Mouse (Mus musculus): Measurements from ENCODE around the gene Acbd5. TPM values are rescaled to one million over a fixed set of nuclear protein-coding genes. Genes with fewer than 3 reads are reported as not detected.
A peak's percentile ranks its signal among the peaks of the same experiment; 100 is the strongest.
"Not testable (repeated sequence)": the region's sequence is repeated elsewhere in the genome, so short reads cannot be mapped to it uniquely, and the experiment has no call there.

Acbd5 gene
- polyA plus RNA-seq, 1 experiment from 2014 or later: 32.5 TPM

- no peak overlapping the region for H3K4me2 ChIP-seq (ENCODE audit: low read depth, low read length)
- H3K27ac ChIP-seq (ENCODE audit: low read length): no peak overlapping the region; the same call in 1 of the 2 replicates
- H3K27me3 ChIP-seq (replicated peaks; ENCODE audit: control insufficient read depth, insufficient read depth, low read length): no peaks in the 10 kb centered on the region
- H3K4me3 ChIP-seq (ENCODE audit: low read length): no peak overlapping the region
- ATAC-seq: no peak
- H3K36me3 ChIP-seq (ENCODE audit: control insufficient read depth, insufficient read depth, low read length): peaks cover under 1% of the 10 kb centered on the region; the same call in 1 of the 2 replicates
- 75% methylated on average over 3 of the region's 3 CpGs for WGBS
- H3K9me3 ChIP-seq (ENCODE audit: control insufficient read depth, low read length): 0 out of 2 replicates have a peak, but pooled peaks cover under 1% of the 10 kb centered on the region
- H3K4me1 ChIP-seq (ENCODE audit: control insufficient read depth, insufficient read depth, low read length): peaks cover 8% of the 10 kb centered on the region
- no peak overlapping the region for H3K9ac ChIP-seq (ENCODE audit: low read depth, low read length)
Measured at GRCm38 (mm10) chr2:23034692-23035435, 33.1 kb upstream of the Acbd5 start.

- Histone ChIP-seq H3K9ac (ENCODE audit: low read depth, low read length) (no peak overlapping the region), H3K27ac (ENCODE audit: low read length) (no peak overlapping the region; the same call in 1 of the 2 replicates), H3K4me2 (ENCODE audit: low read depth, low read length) (no peak overlapping the region), H3K36me3 (ENCODE audit: control insufficient read depth, insufficient read depth, low read length) (no peaks in the 10 kb centered on the region), H3K4me1 (ENCODE audit: control insufficient read depth, insufficient read depth, low read length) (peaks cover 8% of the 10 kb centered on the region), H3K27me3 (replicated peaks; ENCODE audit: control insufficient read depth, insufficient read depth, low read length) (no peaks in the 10 kb centered on the region), H3K9me3 (ENCODE audit: control insufficient read depth, low read length) (no peaks in the 10 kb centered on the region), H3K4me3 (ENCODE audit: low read length) (no peak overlapping the region)
- 98% methylated on average over 1 of the region's 1 CpGs for WGBS
- no peak for ATAC-seq
Measured at GRCm38 (mm10) chr2:23035467-23035866, 32.5 kb upstream of the Acbd5 start.

- Histone ChIP-seq H3K27me3 (replicated peaks; ENCODE audit: control insufficient read depth, insufficient read depth, low read length) (no peaks in the 10 kb centered on the region), H3K9me3 (ENCODE audit: control insufficient read depth, low read length) (no peaks in the 10 kb centered on the region), H3K27ac (ENCODE audit: low read length) (peak overlapping the region; percentile 98), H3K9ac (ENCODE audit: low read depth, low read length) (peak overlapping the region; percentile 97), H3K4me2 (ENCODE audit: low read depth, low read length) (peak overlapping the region; percentile 68), H3K4me3 (ENCODE audit: low read length) (peak overlapping the region; percentile 100), H3K36me3 (ENCODE audit: control insufficient read depth, insufficient read depth, low read length) (no peaks in the 10 kb centered on the region), H3K4me1 (ENCODE audit: control insufficient read depth, insufficient read depth, low read length) (peaks cover 8% of the 10 kb centered on the region)
- under 1% methylated on average over 58 of the region's 59 CpGs for WGBS
- peak; percentile 84 for ATAC-seq
Measured at GRCm38 (mm10) chr2:23039082-23040000, 28.6 kb upstream of the Acbd5 start.

GRCm38 (mm10) chr2:23040001-23040646, 27.8 kb upstream of the Acbd5 start, which contains the start of gene Abi1:
TSS of gene Abi1 (minus strand) at chr2:23040241.
- WGBS: 2% methylated on average over 24 of the region's 24 CpGs

GRCm38 (mm10) chr2:23040690-23041089, 27.3 kb upstream of the Acbd5 start:
- not testable (repeated sequence) for ATAC-seq; H3K4me2 ChIP-seq (ENCODE audit: low read depth, low read length)

More at GRCm38 (mm10) chr2:23040001-23040646, 27.8 kb upstream of the Acbd5 start, which contains the start of gene Abi1:
- Histone ChIP-seq H3K9ac (ENCODE audit: low read depth, low read length) (peak within 1 kb of the TSS; percentile 97), H3K27ac (ENCODE audit: low read length) (peak within 1 kb of the TSS; percentile 98), H3K27me3 (replicated peaks; ENCODE audit: control insufficient read depth, insufficient read depth, low read length) (no peaks in the 10 kb centered on the region), H3K4me1 (ENCODE audit: control insufficient read depth, insufficient read depth, low read length) (peaks cover 8% of the 10 kb centered on the region), H3K4me3 (ENCODE audit: low read length) (peak within 1 kb of the TSS; percentile 100), H3K4me2 (ENCODE audit: low read depth, low read length) (peak within 1 kb of the TSS; percentile 68), H3K9me3 (ENCODE audit: control insufficient read depth, low read length) (no peaks in the 10 kb centered on the region), H3K36me3 (ENCODE audit: control insufficient read depth, insufficient read depth, low read length) (no peaks in the 10 kb centered on the region)
- ATAC-seq: peak; percentile 97

GRCm38 (mm10) chr2:23041457-23041856, 26.5 kb upstream of the Acbd5 start:
- 61% methylated on average over 4 of the region's 4 CpGs for WGBS

More at GRCm38 (mm10) chr2:23040690-23041089, 27.3 kb upstream of the Acbd5 start:
- not testable (repeated sequence) for H3K9me3 ChIP-seq (ENCODE audit: control insufficient read depth, low read length); H3K36me3 ChIP-seq (ENCODE audit: control insufficient read depth, insufficient read depth, low read length); H3K27ac ChIP-seq (ENCODE audit: low read length); H3K4me1 ChIP-seq (ENCODE audit: control insufficient read depth, insufficient read depth, low read length); H3K9ac ChIP-seq (ENCODE audit: low read depth, low read length); H3K27me3 ChIP-seq (replicated peaks; ENCODE audit: control insufficient read depth, insufficient read depth, low read length); H3K4me3 ChIP-seq (ENCODE audit: low read length)
- 87% methylated on average over 7 of the region's 7 CpGs for WGBS

GRCm38 (mm10) chr2:23042189-23042588, 25.8 kb upstream of the Acbd5 start:
- Histone ChIP-seq H3K36me3 (ENCODE audit: control insufficient read depth, insufficient read depth, low read length) (no peaks in the 10 kb centered on the region), H3K27me3 (replicated peaks; ENCODE audit: control insufficient read depth, insufficient read depth, low read length) (no peaks in the 10 kb centered on the region), H3K4me2 (ENCODE audit: low read depth, low read length) (no peak overlapping the region), H3K4me1 (ENCODE audit: control insufficient read depth, insufficient read depth, low read length) (peaks cover 4% of the 10 kb centered on the region), H3K27ac (ENCODE audit: low read length) (no peak overlapping the region), H3K9me3 (ENCODE audit: control insufficient read depth, low read length) (no peaks in the 10 kb centered on the region), H3K4me3 (ENCODE audit: low read length) (no peak overlapping the region), H3K9ac (ENCODE audit: low read depth, low read length) (no peak overlapping the region)
- ATAC-seq: no peak
- WGBS: 88% methylated on average over 3 of the region's 3 CpGs

More at GRCm38 (mm10) chr2:23041457-23041856, 26.5 kb upstream of the Acbd5 start:
- no peak overlapping the region for H3K4me2 ChIP-seq (ENCODE audit: low read depth, low read length)
- no peak overlapping the region for H3K9ac ChIP-seq (ENCODE audit: low read depth, low read length)
- H3K9me3 ChIP-seq (ENCODE audit: control insufficient read depth, low read length): no peaks in the 10 kb centered on the region
- peaks cover 8% of the 10 kb centered on the region for H3K4me1 ChIP-seq (ENCODE audit: control insufficient read depth, insufficient read depth, low read length)
- no peak overlapping the region for H3K27ac ChIP-seq (ENCODE audit: low read length)
- ATAC-seq: no peak
- no peak overlapping the region for H3K4me3 ChIP-seq (ENCODE audit: low read length)
- no peaks in the 10 kb centered on the region for H3K36me3 ChIP-seq (ENCODE audit: control insufficient read depth, insufficient read depth, low read length)
- H3K27me3 ChIP-seq (replicated peaks; ENCODE audit: control insufficient read depth, insufficient read depth, low read length): no peaks in the 10 kb centered on the region

- 38% methylated on average over 1 of the region's 1 CpGs for WGBS
- Histone ChIP-seq H3K4me2 (ENCODE audit: low read depth, low read length) (no peak overlapping the region), H3K27ac (ENCODE audit: low read length) (no peak overlapping the region), H3K4me3 (ENCODE audit: low read length) (no peak overlapping the region), H3K4me1 (ENCODE audit: control insufficient read depth, insufficient read depth, low read length) (no peaks in the 10 kb centered on the region), H3K36me3 (ENCODE audit: control insufficient read depth, insufficient read depth, low read length) (no peaks in the 10 kb centered on the region), H3K9ac (ENCODE audit: low read depth, low read length) (no peak overlapping the region), H3K9me3 (ENCODE audit: control insufficient read depth, low read length) (no peaks in the 10 kb centered on the region), H3K27me3 (replicated peaks; ENCODE audit: control insufficient read depth, insufficient read depth, low read length) (no peaks in the 10 kb centered on the region)
- no peak for ATAC-seq
Measured at GRCm38 (mm10) chr2:23045703-23046102, 22.3 kb upstream of the Acbd5 start.

- H3K27me3 ChIP-seq (replicated peaks; ENCODE audit: control insufficient read depth, insufficient read depth, low read length): no peaks in the 10 kb centered on the region
- no peak for ATAC-seq
- H3K4me1 ChIP-seq (ENCODE audit: control insufficient read depth, insufficient read depth, low read length): no peaks in the 10 kb centered on the region
- no peak overlapping the region for H3K4me2 ChIP-seq (ENCODE audit: low read depth, low read length)
- H3K27ac ChIP-seq (ENCODE audit: low read length): no peak overlapping the region
- H3K36me3 ChIP-seq (ENCODE audit: control insufficient read depth, insufficient read depth, low read length): no peaks in the 10 kb centered on the region
- H3K9ac ChIP-seq (ENCODE audit: low read depth, low read length): no peak overlapping the region
- no peak overlapping the region for H3K4me3 ChIP-seq (ENCODE audit: low read length)
- no peaks in the 10 kb centered on the region for H3K9me3 ChIP-seq (ENCODE audit: control insufficient read depth, low read length)
Measured at GRCm38 (mm10) chr2:23048006-23048405, 20.0 kb upstream of the Acbd5 start.

All from intestine, embryonic 16.5 days (tissue).